Mouse (Mus musculus) brain, embryonic 14.5 days (tissue): ENCODE measurements at regions not wholly inside any gene's neighbourhood (a gene's known extent, or its start where the extent isn't known, plus 50 kb on each side); places are given as distances from the start of the nearest gene placed in this dataset.

Experiments used
- DNase-seq: peaks from one replicate; pipeline ENCODE4 v3.0.0-alpha.2; 2011; ENCODE audit warnings: low read depth
- CTCF ChIP-seq: fragments of 200-500 bp; IDR thresholded peaks from 2 replicates; pipeline ENCODE4 v1.5.1; 2012; ENCODE audit warnings: inconsistent platforms, mild to moderate bottlenecking, moderate library complexity, borderline replicate concordance; ENCODE audit not compliant: insufficient read depth, insufficient read length; ENCODE audit errors: extremely low read depth
- POLR2A ChIP-seq: fragments of 200-500 bp; IDR thresholded peaks from 2 replicates; pipeline ENCODE4 v1.6.1; 2012; ENCODE audit warnings: mild to moderate bottlenecking, inconsistent platforms, borderline replicate concordance; ENCODE audit not compliant: poor library complexity, insufficient read depth, insufficient read length, severe bottlenecking; ENCODE audit errors: extremely low read depth

- peak; percentile 17 for DNase-seq
- TF ChIP-seq CTCF, result no peak
- TF ChIP-seq POLR2A, result no peak
Observed at GRCm38 (mm10) chr7:94504748-94505147, 1425.1 kb downstream of the Fam181b start.

GRCm38 (mm10) chr7:94517002-94517401 lies 1437.3 kb downstream of the Fam181b start:
- TF ChIP-seq POLR2A (no peak), CTCF (no peak)
- DNase-seq, result peak; percentile 8

GRCm38 (mm10) chr7:94532520-94532919 lies 1452.9 kb downstream of the Fam181b start:
- TF ChIP-seq CTCF (no peak), POLR2A (no peak)
- no peak for DNase-seq

- TF ChIP-seq POLR2A (no peak), CTCF (no peak)
- peak; percentile 12 for DNase-seq
Observed at GRCm38 (mm10) chr7:94548332-94548731, 1468.7 kb downstream of the Fam181b start.

- TF ChIP-seq POLR2A, result no peak
- TF ChIP-seq CTCF, result no peak
- DNase-seq, result peak; percentile 74
Observed at GRCm38 (mm10) chr7:94581475-94581874, 1501.8 kb downstream of the Fam181b start.

GRCm38 (mm10) chr7:94587791-94588190 lies 1508.1 kb downstream of the Fam181b start:
- no peak for TF ChIP-seq POLR2A
- TF ChIP-seq CTCF, result no peak
- DNase-seq, result no peak

- DNase-seq, result peak; percentile 64
- no peak for TF ChIP-seq CTCF
- no peak for TF ChIP-seq POLR2A
Observed at GRCm38 (mm10) chr7:94594643-94595042, 1515.0 kb downstream of the Fam181b start.

- DNase-seq, result peak; percentile 39
- no peak for TF ChIP-seq POLR2A
- no peak for TF ChIP-seq CTCF
Observed at GRCm38 (mm10) chr7:94618965-94619364, 1539.3 kb downstream of the Fam181b start.

GRCm38 (mm10) chr7:94624546-94624945 lies 1544.9 kb downstream of the Fam181b start:
- DNase-seq, result no peak

GRCm38 (mm10) chr7:94637367-94638023 lies 1533.6 kb upstream of the Tenm4 start:
- peak; percentile 84 for DNase-seq
- TF ChIP-seq POLR2A, result no peak
- TF ChIP-seq CTCF, result no peak

More at GRCm38 (mm10) chr7:94624546-94624945, 1544.9 kb downstream of the Fam181b start:
- no peak for TF ChIP-seq CTCF
- no peak for TF ChIP-seq POLR2A

GRCm38 (mm10) chr7:94644560-94645285 lies 1526.3 kb upstream of the Tenm4 start:
- TF ChIP-seq CTCF (no peak), POLR2A (no peak)
- peak; percentile 82 for DNase-seq

- no peak for TF ChIP-seq CTCF
- TF ChIP-seq POLR2A, result no peak
- peak; percentile 35 for DNase-seq
Observed at GRCm38 (mm10) chr7:94645337-94645736, 1525.7 kb upstream of the Tenm4 start.

GRCm38 (mm10) chr7:94650462-94650861 lies 1520.6 kb upstream of the Tenm4 start:
- peak; percentile 62 for DNase-seq

More at GRCm38 (mm10) chr7:94650462-94650861, 1520.6 kb upstream of the Tenm4 start:
- TF ChIP-seq CTCF (no peak), POLR2A (no peak)
